Mouse (Mus musculus) midbrain, embryonic 12.5 days (tissue): ENCODE measurements at regions not wholly inside any gene's neighbourhood (a gene's known extent, or its start where the extent isn't known, plus 50 kb on each side); places are given as distances from the start of the nearest gene placed in this dataset.
"Not testable (repeated sequence)": the region's sequence is repeated elsewhere in the genome, so short reads cannot be mapped to it uniquely, and the experiment has no call there.

ENCODE experiments used
- ATAC-seq: fragments of 200-750 bp; cut with Nextera tagmentation; 2 replicates; pipeline ENCODE4 v1.8.0; 2017; ENCODE audit warnings: low read depth, moderate TSS enrichment, moderate library complexity; ENCODE audit not compliant: low FRiP score
- H3K27ac ChIP-seq: fragments of 300-500 bp; sonication (generic); replicated peaks from 2 replicates; pipeline ENCODE4 v1.5.1; 2016; ENCODE audit warnings: mild to moderate bottlenecking
- H3K27me3 ChIP-seq: fragments of 300-500 bp; sonication (generic); 2 replicates; pipeline ENCODE4 v1.6.1; 2016; ENCODE audit warnings: mild to moderate bottlenecking
- H3K36me3 ChIP-seq: fragments of 300-500 bp; sonication (generic); 2 replicates; pipeline ENCODE4 v1.6.1; 2016
- H3K4me1 ChIP-seq: fragments of 300-500 bp; sonication (generic); 2 replicates; pipeline ENCODE4 v1.6.1; 2016
- H3K4me2 ChIP-seq: fragments of 300-500 bp; sonication (generic); replicated peaks from 2 replicates; pipeline ENCODE4 v1.6.1; 2016; ENCODE audit warnings: mild to moderate bottlenecking, moderate library complexity
- H3K4me3 ChIP-seq: fragments of 300-500 bp; sonication (generic); 2 replicates; pipeline ENCODE4 v1.5.1; 2016; ENCODE audit warnings: mild to moderate bottlenecking
- H3K9ac ChIP-seq: fragments of 300-500 bp; sonication (generic); replicated peaks from 2 replicates; pipeline ENCODE4 v1.6.1; 2016; ENCODE audit warnings: mild to moderate bottlenecking, moderate library complexity
- H3K9me3 ChIP-seq: fragments of 300-500 bp; sonication (generic); 2 replicates; pipeline ENCODE4 v1.6.1; 2016; ENCODE audit warnings: mild to moderate bottlenecking
- WGBS: fragments of 180-500 bp; shearing (Covaris S2); methylation state at CpG from one replicate; pipeline ENCODE4 v1.1.7; 2016; 5-methylcytosine and 5-hydroxymethylcytosine counted together

- Histone ChIP-seq H3K9me3 (no peaks in the 10 kb centered on the region), H3K36me3 (no peaks in the 10 kb centered on the region), H3K27ac (no peak overlapping the region), H3K4me1 (peaks cover 9% of the 10 kb centered on the region; the same call in 1 of the 2 replicates), H3K27me3 (no peaks in the 10 kb centered on the region; the same call in 1 of the 2 replicates), H3K4me2 (no peak overlapping the region), H3K9ac (no peak overlapping the region), H3K4me3 (no peak overlapping the region)
- peak; percentile 27; the same call in 1 of the 2 replicates for ATAC-seq
- WGBS = 68% methylated on average over 8 of the region's 8 CpGs
Measured at GRCm38 (mm10) chr13:99668613-99669012, 152.3 kb upstream of the Map1b start.

GRCm38 (mm10) chr13:99666086-99666485, 149.7 kb upstream of the Map1b start:
- H3K27me3 ChIP-seq = no peaks in the 10 kb centered on the region; the same call in 1 of the 2 replicates
- no peak overlapping the region for H3K4me3 ChIP-seq
- H3K36me3 ChIP-seq = no peaks in the 10 kb centered on the region
- no peaks in the 10 kb centered on the region for H3K9me3 ChIP-seq
- no peak overlapping the region for H3K9ac ChIP-seq
- no peak overlapping the region for H3K27ac ChIP-seq
- ATAC-seq = no peak
- no peak overlapping the region for H3K4me2 ChIP-seq
- 80% methylated on average over 7 of the region's 7 CpGs for WGBS
- 0 out of 2 replicates have a peak, but pooled peaks cover 3% of the 10 kb centered on the region for H3K4me1 ChIP-seq

GRCm38 (mm10) chr13:99663422-99663821, 147.1 kb upstream of the Map1b start:
- H3K9ac ChIP-seq, H3K4me2 ChIP-seq, H3K4me1 ChIP-seq, H3K27me3 ChIP-seq, ATAC-seq, H3K36me3 ChIP-seq, H3K9me3 ChIP-seq, H3K27ac ChIP-seq, H3K4me3 ChIP-seq: not testable (repeated sequence)
- WGBS = 89% methylated on average over 12 of the region's 12 CpGs

DNA sequence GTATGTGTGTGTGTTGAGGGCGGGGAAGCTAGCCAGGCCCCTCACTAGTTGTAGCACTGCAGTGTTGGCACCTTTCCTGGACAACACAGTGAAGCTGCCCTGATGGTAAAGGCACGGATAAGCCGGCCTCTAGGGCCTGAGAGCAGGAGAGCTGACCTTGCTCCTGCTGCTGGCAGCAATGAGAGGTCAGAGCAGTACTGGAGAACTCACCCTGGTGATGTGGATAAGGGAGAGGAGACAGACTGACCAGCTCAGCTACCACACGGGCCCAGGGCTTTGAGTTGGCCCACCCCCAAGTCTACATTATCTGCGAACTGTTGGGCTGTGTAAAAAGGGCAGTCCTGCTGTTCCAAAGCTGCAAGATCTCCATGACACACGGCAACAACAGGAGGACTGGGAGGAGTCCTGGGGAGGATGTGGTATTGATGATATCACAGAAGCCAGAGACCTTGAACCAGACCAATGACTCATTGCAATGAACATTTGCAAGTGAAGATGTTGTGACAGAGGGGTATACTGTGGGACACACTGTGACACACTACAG, 131.4 kb upstream of the Map1b start:
- Histone ChIP-seq H3K36me3 (no peaks in the 10 kb centered on the region), H3K9me3 (no peaks in the 10 kb centered on the region), H3K4me1 (peaks cover 15% of the 10 kb centered on the region), H3K27ac (no peak overlapping the region), H3K9ac (no peak overlapping the region), H3K4me3 (no peak overlapping the region), H3K27me3 (no peaks in the 10 kb centered on the region), H3K4me2 (no peak overlapping the region)
- WGBS = 74% methylated on average over 6 of the region's 6 CpGs
- no peak for ATAC-seq

GRCm38 (mm10) chr13:99644771-99645170, 128.4 kb upstream of the Map1b start:
- Histone ChIP-seq H3K4me3 (no peak overlapping the region), H3K9ac (no peak overlapping the region), H3K4me2 (no peak overlapping the region), H3K4me1 (peaks cover 25% of the 10 kb centered on the region), H3K27ac (no peak overlapping the region), H3K9me3 (no peaks in the 10 kb centered on the region), H3K36me3 (no peaks in the 10 kb centered on the region), H3K27me3 (no peaks in the 10 kb centered on the region)
- WGBS = 82% methylated on average over 1 of the region's 1 CpGs
- ATAC-seq = no peak

DNA sequence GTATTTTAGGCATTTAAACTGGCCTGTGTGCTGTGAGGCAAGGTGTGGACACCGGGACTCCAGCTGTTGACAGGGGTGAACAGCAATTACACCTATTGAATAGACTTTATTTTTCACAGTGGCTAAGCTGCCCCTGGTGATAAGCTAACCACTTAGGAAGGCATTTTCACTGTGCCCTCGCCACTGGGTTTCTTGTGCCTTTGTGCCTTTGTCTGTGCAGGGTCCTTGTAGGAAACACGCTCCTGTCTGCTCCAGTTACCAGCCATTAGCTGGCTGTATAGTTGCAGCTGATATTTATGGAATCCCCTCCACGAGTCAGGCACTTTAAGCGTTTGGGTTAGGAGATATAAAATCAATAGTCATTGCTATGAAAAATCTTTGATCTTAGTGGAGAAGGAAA, 126.5 kb upstream of the Map1b start:
- Histone ChIP-seq H3K9ac (no peak overlapping the region; the same call in 1 of the 2 replicates), H3K27ac (peak overlapping the region; percentile 46; the same call in 1 of the 2 replicates), H3K9me3 (no peaks in the 10 kb centered on the region), H3K27me3 (no peaks in the 10 kb centered on the region), H3K36me3 (no peaks in the 10 kb centered on the region), H3K4me1 (peaks cover 25% of the 10 kb centered on the region), H3K4me2 (no peak overlapping the region), H3K4me3 (no peak overlapping the region)
- ATAC-seq = no peak
- WGBS = 32% methylated on average over 5 of the region's 5 CpGs

GRCm38 (mm10) chr13:99642301-99642700, 126.0 kb upstream of the Map1b start:
- Histone ChIP-seq H3K4me3 (no peak overlapping the region), H3K9me3 (no peaks in the 10 kb centered on the region), H3K4me1 (peaks cover 25% of the 10 kb centered on the region), H3K27me3 (no peaks in the 10 kb centered on the region), H3K36me3 (no peaks in the 10 kb centered on the region), H3K27ac (no peak overlapping the region), H3K4me2 (no peak overlapping the region), H3K9ac (no peak overlapping the region)
- WGBS = 45% methylated on average over 5 of the region's 5 CpGs
- ATAC-seq = no peak; the same call in 1 of the 2 replicates

DNA sequence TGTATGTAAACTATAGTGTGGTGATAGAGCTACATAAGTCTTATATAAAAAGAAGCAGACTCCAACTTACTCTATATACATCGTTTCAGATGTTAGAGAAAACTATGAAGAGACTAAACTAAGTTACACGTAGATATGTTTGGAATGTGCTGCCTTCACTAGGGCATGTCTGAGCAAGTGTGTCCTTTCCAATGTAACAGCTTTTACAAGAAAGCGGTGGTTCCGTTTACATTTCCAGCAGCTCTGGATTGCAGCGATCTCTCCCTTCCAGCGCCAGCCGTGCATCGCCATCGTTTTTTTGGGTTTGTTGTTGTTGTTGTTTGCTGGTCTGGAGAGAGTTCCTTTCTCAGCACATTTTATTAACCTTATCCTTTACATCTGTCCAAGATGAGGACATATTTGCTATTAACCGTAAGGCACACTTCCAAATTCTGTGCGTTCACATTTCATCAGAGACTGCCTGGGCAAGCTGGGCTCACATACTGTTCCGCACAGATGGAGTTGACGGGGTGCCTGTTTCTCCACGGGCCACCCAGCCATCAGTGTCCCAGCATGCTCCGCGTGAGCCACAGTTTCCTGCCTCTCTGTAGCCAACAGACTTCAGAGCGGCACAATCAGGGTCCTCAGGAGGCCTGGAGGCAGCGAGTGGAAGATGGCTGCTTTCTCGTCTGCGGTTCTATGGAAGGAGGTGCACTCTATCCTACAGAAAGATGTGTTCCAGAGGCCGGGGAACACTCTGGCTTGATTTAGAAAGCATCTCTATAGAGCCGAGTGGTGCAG, 125.2 kb upstream of the Map1b start:
- H3K27me3 ChIP-seq = no peaks in the 10 kb centered on the region
- H3K27ac ChIP-seq = no peak overlapping the region
- H3K9me3 ChIP-seq = no peaks in the 10 kb centered on the region
- H3K4me2 ChIP-seq = no peak overlapping the region
- WGBS = 84% methylated on average over 22 of the region's 22 CpGs
- no peak overlapping the region for H3K4me3 ChIP-seq
- H3K36me3 ChIP-seq = no peaks in the 10 kb centered on the region
- H3K9ac ChIP-seq = no peak overlapping the region
- H3K4me1 ChIP-seq = peaks cover 25% of the 10 kb centered on the region
- no peak for ATAC-seq

GRCm38 (mm10) chr13:99632706-99633105, 116.4 kb upstream of the Map1b start:
- no peaks in the 10 kb centered on the region for H3K36me3 ChIP-seq
- H3K27ac ChIP-seq = no peak overlapping the region
- no peaks in the 10 kb centered on the region for H3K9me3 ChIP-seq
- H3K27me3 ChIP-seq = no peaks in the 10 kb centered on the region
- H3K4me3 ChIP-seq = no peak overlapping the region
- H3K9ac ChIP-seq = no peak overlapping the region
- H3K4me2 ChIP-seq = no peak overlapping the region
- no peaks in the 10 kb centered on the region for H3K4me1 ChIP-seq
- no peak for ATAC-seq
- WGBS = 94% methylated on average over 5 of the region's 5 CpGs

GRCm38 (mm10) chr13:99630800-99631199, 114.5 kb upstream of the Map1b start:
- Histone ChIP-seq H3K9ac (no peak overlapping the region), H3K4me3 (no peak overlapping the region), H3K4me2 (no peak overlapping the region), H3K27ac (no peak overlapping the region), H3K36me3 (no peaks in the 10 kb centered on the region), H3K9me3 (no peaks in the 10 kb centered on the region), H3K27me3 (no peaks in the 10 kb centered on the region), H3K4me1 (no peaks in the 10 kb centered on the region)
- ATAC-seq = no peak
- 93% methylated on average over 3 of the region's 3 CpGs for WGBS

GRCm38 (mm10) chr13:99630356-99630755, 114.0 kb upstream of the Map1b start:
- no peak overlapping the region for H3K4me3 ChIP-seq
- no peak overlapping the region for H3K27ac ChIP-seq
- no peaks in the 10 kb centered on the region for H3K4me1 ChIP-seq
- ATAC-seq = no peak
- H3K4me2 ChIP-seq = no peak overlapping the region
- no peaks in the 10 kb centered on the region for H3K9me3 ChIP-seq
- WGBS = 94% methylated on average over 22 of the region's 22 CpGs
- no peaks in the 10 kb centered on the region for H3K27me3 ChIP-seq
- no peaks in the 10 kb centered on the region for H3K36me3 ChIP-seq
- no peak overlapping the region for H3K9ac ChIP-seq

GRCm38 (mm10) chr13:99625196-99625595, 108.9 kb upstream of the Map1b start:
- no peak overlapping the region for H3K4me3 ChIP-seq
- no peaks in the 10 kb centered on the region for H3K4me1 ChIP-seq
- no peaks in the 10 kb centered on the region for H3K27me3 ChIP-seq
- WGBS = 79% methylated on average over 4 of the region's 4 CpGs
- no peak overlapping the region for H3K4me2 ChIP-seq
- H3K36me3 ChIP-seq = no peaks in the 10 kb centered on the region
- ATAC-seq = no peak
- no peak overlapping the region for H3K9ac ChIP-seq
- H3K9me3 ChIP-seq = no peaks in the 10 kb centered on the region
- no peak overlapping the region for H3K27ac ChIP-seq
